23 mouse cellular contexts compared by ENCODE assay signal in genomic region chr3:36263873-36264272, GRCm38 (mm10). TPM values are rescaled to one million over a fixed set of nuclear protein-coding genes. Genes with fewer than 3 reads are reported as not detected.
A peak's percentile ranks its signal among the peaks of the same experiment; 100 is the strongest.
DNase-seq lines count a peak whose midpoint lies in the region; ATAC-seq lines count a peak whose summit lies in the region.
"Had no signal": no experiment of that assay in that cellular context is flagged by ENCODE, and none has a peak within 500 bp of the region (broad histone marks: within the 10 kb centered on the region; RNA-seq: fewer than 3 reads in every experiment).

No protein-coding gene starts in this region.

- H3K9ac ChIP-seq in midbrain, embryonic 16.5 days (ENCODE audit: low read depth, low read length), result no peak overlapping the region
- H3K9ac ChIP-seq in midbrain, embryonic 13.5 days (replicated peaks), result no peak overlapping the region
- no peak overlapping the region for H3K9ac ChIP-seq in forebrain, embryonic 16.5 days (replicated peaks; ENCODE audit: low read depth, low read length)
- H3K9ac ChIP-seq: heart, embryonic 12.5 days; liver, embryonic 13.5 days; lung, embryonic 15.5 days; neural tube, embryonic 15.5 days had no signal

- H3K27me3 ChIP-seq in midbrain, embryonic 16.5 days (ENCODE audit: control insufficient read depth, insufficient read depth, low read depth, low read length), result no peaks in the 10 kb centered on the region
- H3K27me3 ChIP-seq in midbrain, embryonic 13.5 days, result no peaks in the 10 kb centered on the region
- no peaks in the 10 kb centered on the region for H3K27me3 ChIP-seq in forebrain, embryonic 16.5 days (replicated peaks; ENCODE audit: control insufficient read depth, insufficient read depth, low read length)
- H3K27me3 ChIP-seq: heart, embryonic 12.5 days; liver, embryonic 13.5 days; lung, embryonic 15.5 days; neural tube, embryonic 15.5 days had no signal

- intact Hi-C loops in gastrocnemius, postnatal 36 days (cut with DNase I), result no loop called here

- H3K4me1 ChIP-seq in midbrain, embryonic 16.5 days (ENCODE audit: control insufficient read depth, insufficient read depth, low read length), result no peaks in the 10 kb centered on the region
- 0 out of 2 replicates have a peak, but pooled peaks cover 8% of the 10 kb centered on the region for H3K4me1 ChIP-seq in midbrain, embryonic 13.5 days (replicated peaks)
- H3K4me1 ChIP-seq in forebrain, embryonic 16.5 days (replicated peaks; ENCODE audit: control insufficient read depth, insufficient read depth, low read length), result peaks cover 12% of the 10 kb centered on the region
- H3K4me1 ChIP-seq: heart, embryonic 12.5 days; liver, embryonic 13.5 days; lung, embryonic 15.5 days; neural tube, embryonic 15.5 days had no signal

- no peaks in the 10 kb centered on the region for H3K9me3 ChIP-seq in midbrain, embryonic 16.5 days (replicated peaks; ENCODE audit: control insufficient read depth, low read length, poor library complexity, severe bottlenecking)
- no peaks in the 10 kb centered on the region for H3K9me3 ChIP-seq in midbrain, embryonic 13.5 days
- no peaks in the 10 kb centered on the region for H3K9me3 ChIP-seq in forebrain, embryonic 16.5 days (ENCODE audit: control insufficient read depth, low read length)
- H3K9me3 ChIP-seq: liver, embryonic 13.5 days; lung, embryonic 15.5 days; neural tube, embryonic 15.5 days had no signal

- no peak overlapping the region for H3K27ac ChIP-seq in midbrain, embryonic 16.5 days (ENCODE audit: low read length)
- no peak overlapping the region for H3K27ac ChIP-seq in midbrain, embryonic 13.5 days
- H3K27ac ChIP-seq in forebrain, embryonic 16.5 days (ENCODE audit: low read length), result no peak overlapping the region
- H3K27ac ChIP-seq: hindbrain, postnatal 0 days; layer of hippocampus, adult 2 months; liver, embryonic 13.5 days; lung, embryonic 15.5 days; neural tube, embryonic 15.5 days had no signal

- peak; percentile 51 for ATAC-seq in midbrain, embryonic 16.5 days
- ATAC-seq in midbrain, embryonic 13.5 days, result no peak
- ATAC-seq in forebrain, embryonic 16.5 days, result peak; percentile 66
- ATAC-seq: hindbrain, postnatal 0 days; intestine, postnatal 0 days had no signal

- peak; percentile 2 for DNase-seq in layer of hippocampus, adult 9-11 months
- DNase-seq in layer of hippocampus, postnatal 10 days (ENCODE audit: low spot score in 2 of 2), result no peak
- DNase-seq in gastrocnemius, postnatal 36 days, result no peak
- no peak for DNase-seq in spleen, postnatal 36 days (ENCODE audit: low spot score in 2 of 2)
- DNase-seq: adrenal gland, postnatal 25 days; cerebellum, adult 18-20 months; gastrocnemius, postnatal 14 days; heart, adult 18-20 months; heart, postnatal 10 days; kidney, postnatal 25 days; liver, embryonic 13.5 days had no signal

- no peak overlapping the region for H3K4me3 ChIP-seq in midbrain, embryonic 16.5 days (ENCODE audit: low read depth, low read length)
- H3K4me3 ChIP-seq in midbrain, embryonic 13.5 days (replicated peaks), result no peak overlapping the region
- H3K4me3 ChIP-seq in forebrain, embryonic 16.5 days (replicated peaks; ENCODE audit: low read length), result no peak overlapping the region
- H3K4me3 ChIP-seq: heart, embryonic 12.5 days; layer of hippocampus, adult 2 months; liver, embryonic 13.5 days; lung, embryonic 15.5 days; neural tube, embryonic 15.5 days had no signal

- H3K36me3 ChIP-seq in midbrain, embryonic 16.5 days (ENCODE audit: control insufficient read depth, insufficient read depth, low read length), result no peaks in the 10 kb centered on the region
- H3K36me3 ChIP-seq in midbrain, embryonic 13.5 days, result no peaks in the 10 kb centered on the region
- no peaks in the 10 kb centered on the region for H3K36me3 ChIP-seq in forebrain, embryonic 16.5 days (ENCODE audit: control insufficient read depth, insufficient read depth)
- H3K36me3 ChIP-seq: heart, embryonic 12.5 days; liver, embryonic 13.5 days; lung, embryonic 15.5 days; neural tube, embryonic 15.5 days had no signal

- H3K4me2 ChIP-seq in midbrain, embryonic 16.5 days (ENCODE audit: low read length), result no peak overlapping the region
- no peak overlapping the region for H3K4me2 ChIP-seq in midbrain, embryonic 13.5 days (replicated peaks)
- H3K4me2 ChIP-seq in forebrain, embryonic 16.5 days (ENCODE audit: low read length), result no peak overlapping the region
- H3K4me2 ChIP-seq: heart, embryonic 12.5 days; liver, embryonic 13.5 days; lung, embryonic 15.5 days; neural tube, embryonic 15.5 days had no signal

- 73% methylated on average over 11 of the region's 11 CpGs for WGBS in midbrain, embryonic 16.5 days
- WGBS in midbrain, embryonic 13.5 days, result 85% methylated on average over 11 of the region's 11 CpGs
- whole genome bisulfite sequencing in forebrain, embryonic 16.5 days, result 38% methylated on average over 11 of the region's 11 CpGs

RNA-seq across cellular contexts. Expression of gene Qrfpr, which starts 41.8 kb away (rescaled TPM):
- under 1 TPM; 0.47 to 0.98 TPM for total RNA-seq in layer of hippocampus, postnatal 10 days (2021)
- 1.5 and 2.3 TPM in 2 replicates for polyA plus RNA-seq in midbrain, embryonic 16.5 days (2015; fragmentation: Nextera tagmentation; extraction: Ambion mirVana)
- polyA plus RNA-seq in midbrain, embryonic 13.5 days (2015; fragmentation: Nextera tagmentation; extraction: Ambion mirVana), result 0.28 and 0.73 TPM in 2 replicates
- polyA plus RNA-seq in forebrain, embryonic 16.5 days (2015; fragmentation: Nextera tagmentation; extraction: Ambion mirVana), result 1.7 and 2.2 TPM in 2 replicates
- total RNA-seq in gastrocnemius, postnatal 36 days (2021), result not detected
- total RNA-seq: adrenal gland, postnatal 25 days; ES-E14; gastrocnemius, postnatal 14 days; heart, adult 18-20 months; heart, postnatal 10 days; megakaryocyte-erythroid progenitor cell, adult 5-6 weeks had no signal
- polyA plus RNA-seq: heart, embryonic 12.5 days; kidney, embryonic 14.5 days; liver, embryonic 13.5 days had no signal
